Mouse (Mus musculus) central nervous system, embryonic 11.5 days (tissue): ENCODE data around the gene P2rx4. TPM values are rescaled to one million over a fixed set of nuclear protein-coding genes. Genes with fewer than 3 reads are reported as not detected.

ENCODE experiments used
- polyA plus RNA-seq: library from polyadenylated mRNA; depleted of rRNA; stranded (reverse); fragments of >200 nt; gene quantifications from 2 replicates; pipeline ENCODE4 v1.2.3, GENCODE M21; 2012; rRNA removed

Gene P2rx4
- polyA plus RNA-seq: 5.1 and 8.1 TPM in 2 replicates

GRCm38 (mm10) chr5:122707276-122708181, at the start of gene P2rx4:
TSS of gene P2rx4 (plus strand) at chr5:122707544.

Other genes starting within 250 kb of the P2rx4 start
- gene Atp2a2, start 205.3 kb upstream of the P2rx4 start, polyA plus RNA-seq: 106 and 110 TPM in 2 replicates
- gene Ift81, start 93.0 kb upstream of the P2rx4 start, polyA plus RNA-seq: 28.0 and 37.7 TPM in 2 replicates
- gene P2rx7, start 63.6 kb upstream of the P2rx4 start, polyA plus RNA-seq: 2.0 and 2.1 TPM in 2 replicates
- gene Camkk2, start 71.9 kb downstream of the P2rx4 start, polyA plus RNA-seq: 27.4 and 28.7 TPM in 2 replicates
- gene Anapc5, start 113.8 kb downstream of the P2rx4 start, polyA plus RNA-seq: 362 and 465 TPM in 2 replicates
- 34.0 and 38.7 TPM in 2 replicates for gene Rnf34, start 142.5 kb downstream of the P2rx4 start, polyA plus RNA-seq